Mouse (Mus musculus): ENCODE results near the gene Exd1.

Exd1 gene

DNA sequence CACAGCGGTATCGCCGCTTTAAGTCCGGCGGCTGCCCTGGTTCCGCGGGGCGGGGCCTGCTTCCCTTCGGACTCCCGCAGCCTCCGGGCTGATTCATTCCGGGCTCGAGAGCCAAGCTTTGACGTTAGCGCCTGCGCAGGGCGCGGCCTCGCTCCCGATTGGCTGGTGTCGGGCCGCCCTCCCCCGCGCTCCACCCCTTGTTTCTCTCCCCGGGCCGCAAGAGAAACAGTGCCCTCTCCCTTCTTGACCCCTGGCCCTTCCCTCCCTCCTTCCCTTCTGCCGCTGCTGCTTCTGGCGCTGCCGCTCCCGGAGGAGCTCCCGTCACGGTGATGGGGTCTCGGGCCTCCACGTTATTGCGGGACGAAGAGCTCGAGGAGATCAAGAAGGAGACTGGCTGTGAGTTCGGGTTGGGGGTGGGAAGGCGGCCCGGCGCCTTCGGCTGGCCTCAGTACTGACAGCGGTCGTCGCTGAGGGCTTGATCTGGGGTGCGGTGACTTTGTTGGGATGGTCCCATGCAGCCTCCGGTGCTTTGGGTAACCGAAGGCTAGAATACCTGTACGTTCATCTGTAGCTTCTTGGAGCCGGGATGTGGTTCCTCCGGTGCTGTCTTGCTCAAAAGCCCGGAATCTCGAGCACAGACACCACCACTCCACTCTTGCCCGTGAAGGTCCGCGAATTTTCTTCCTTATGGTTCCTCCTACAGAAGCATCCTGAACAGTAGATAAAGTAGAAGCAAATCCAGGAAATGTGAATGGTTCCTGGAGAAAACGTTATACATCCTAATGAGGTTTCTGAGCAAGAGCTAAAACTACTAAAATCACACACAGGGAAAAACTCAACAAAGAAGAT, at the start of gene Exd1, which contains the start of gene Chp1:
Gene Exd1 (minus strand): TSS at position 106 of the 849 bp plus-strand sequence.
Gene Chp1 (plus strand): TSS at position 176 of the 849 bp plus-strand sequence.
- WGBS, result under 1% methylated on average over 57 of the region's 57 CpGs

DNA sequence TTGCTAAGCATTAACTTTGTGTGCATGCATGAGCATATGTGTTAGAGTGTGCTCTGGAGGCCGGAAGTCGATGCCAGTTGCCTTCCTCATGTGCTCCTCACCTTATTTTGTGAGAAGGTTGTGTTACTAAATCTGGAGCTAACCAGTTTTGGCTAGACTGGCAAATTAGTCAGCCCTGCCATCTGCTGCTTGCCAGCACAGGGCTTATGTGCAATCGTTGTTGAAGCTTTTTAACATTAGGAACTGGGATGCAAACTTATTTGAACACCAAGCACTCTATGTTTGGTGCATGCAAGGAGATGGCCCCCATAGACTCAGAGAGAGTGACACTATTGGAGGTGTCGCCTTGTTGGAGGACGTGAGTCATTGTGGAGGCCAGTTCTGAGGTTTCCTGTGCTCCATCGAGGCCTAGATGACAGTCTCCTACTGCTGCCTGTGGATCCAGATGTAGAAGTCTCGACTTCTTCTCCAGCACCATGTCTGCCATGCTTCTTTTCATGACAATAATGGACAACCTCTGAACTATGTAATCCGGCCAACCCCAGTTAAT, 49.4 kb upstream of the Exd1 start:
- 52% methylated on average over 8 of the region's 8 CpGs for WGBS

DNA sequence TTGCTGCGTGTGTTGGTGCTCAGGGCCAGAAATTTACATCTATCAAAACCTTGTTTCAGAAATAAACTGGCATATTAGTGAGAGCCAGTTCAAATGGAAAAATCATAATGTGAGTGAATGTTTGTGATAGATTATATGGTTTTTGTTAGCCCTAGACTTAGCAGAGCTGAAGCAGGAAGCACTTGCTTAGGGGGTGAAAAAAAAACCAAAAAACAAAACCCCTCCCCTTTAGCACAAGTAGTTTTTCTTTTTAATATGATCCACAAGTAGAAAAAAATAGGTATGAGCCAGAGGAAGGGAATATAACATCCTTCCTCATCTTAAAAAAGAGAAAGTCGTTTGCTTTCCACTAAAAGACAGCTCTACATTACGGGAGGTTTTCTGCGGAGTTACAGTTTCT, 47.9 kb upstream of the Exd1 start:
- WGBS, result 13% methylated on average over 4 of the region's 4 CpGs

DNA sequence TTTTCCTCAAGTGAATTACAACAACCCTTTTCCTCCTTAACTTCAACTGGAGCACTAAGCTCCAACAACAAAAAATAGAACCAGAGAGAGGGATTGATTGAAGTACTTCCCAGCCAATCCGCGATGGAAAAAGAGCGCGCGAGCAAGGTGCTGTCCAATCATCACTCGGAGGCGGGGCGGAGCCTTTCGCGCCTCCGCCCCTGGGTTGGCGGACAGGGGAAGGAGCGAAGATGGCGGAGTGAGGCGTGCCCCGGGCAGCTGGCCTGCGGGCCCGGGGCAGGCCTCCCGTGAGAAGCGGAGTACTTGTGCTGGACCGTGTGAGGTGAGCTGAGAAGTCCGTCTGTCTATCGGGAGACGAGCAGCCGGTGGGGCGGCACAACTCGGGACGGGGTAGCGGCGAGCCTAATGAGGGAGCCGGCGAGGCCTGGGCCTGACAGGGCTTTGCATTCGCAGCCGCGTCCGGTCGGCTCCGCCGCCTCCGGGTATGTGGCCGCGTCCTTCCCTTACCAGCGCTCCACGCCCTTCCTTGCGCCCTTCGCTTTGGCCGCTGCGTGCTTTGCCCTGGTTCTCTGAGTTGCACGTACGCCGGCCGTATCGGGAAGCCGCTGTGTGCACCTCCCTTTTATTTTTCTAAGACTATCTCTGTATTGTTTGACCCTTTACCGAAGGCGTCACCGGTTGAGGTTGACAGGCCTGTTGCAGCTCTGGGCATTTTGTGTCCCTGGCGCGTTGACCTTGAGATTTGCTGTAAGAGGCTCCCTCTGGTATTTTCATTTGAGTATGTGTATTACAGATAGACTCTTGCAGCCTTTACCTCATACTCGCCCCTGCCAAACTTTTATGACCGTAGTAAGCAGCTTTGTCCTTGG, 46.9 kb upstream of the Exd1 start:
- under 1% methylated on average over 61 of the region's 61 CpGs for WGBS

DNA sequence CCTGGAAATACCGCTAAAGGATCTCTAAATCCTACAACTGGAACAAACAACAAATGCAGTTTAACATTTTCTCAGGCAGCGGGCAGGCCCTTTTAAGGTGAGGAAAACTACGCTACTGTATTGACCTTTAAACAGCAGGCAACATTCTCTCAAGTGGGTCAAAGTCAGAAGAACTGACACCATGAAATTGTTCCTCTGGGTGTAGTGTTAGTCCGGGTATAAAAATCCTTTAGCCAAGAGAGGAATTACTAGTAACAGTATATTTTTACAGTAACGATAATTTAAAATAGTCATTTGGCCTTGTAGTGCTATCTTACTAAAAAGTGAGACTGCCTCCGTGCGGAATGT, 46.3 kb upstream of the Exd1 start:
- 5% methylated on average over 7 of the region's 7 CpGs for WGBS

DNA sequence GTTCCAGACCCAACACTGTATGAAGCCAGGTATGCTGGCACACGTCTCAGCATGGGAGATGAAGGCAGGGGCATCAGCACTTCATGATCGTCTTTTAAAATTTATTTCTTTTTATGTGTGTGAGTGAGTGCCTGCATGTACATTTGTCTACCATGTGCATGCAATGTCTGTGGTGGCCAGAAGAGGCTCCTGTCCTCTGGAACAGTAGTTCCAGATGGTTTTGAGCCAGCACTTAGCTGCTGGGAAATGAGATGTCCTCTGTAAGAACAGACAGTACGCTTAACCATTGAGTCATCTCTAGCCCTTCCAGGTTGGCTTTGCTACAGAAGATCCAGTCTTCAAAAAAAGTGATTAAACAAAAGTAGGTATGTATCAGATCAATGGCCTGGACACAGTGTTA, 43.8 kb upstream of the Exd1 start:
- WGBS, result 86% methylated on average over 3 of the region's 3 CpGs

DNA sequence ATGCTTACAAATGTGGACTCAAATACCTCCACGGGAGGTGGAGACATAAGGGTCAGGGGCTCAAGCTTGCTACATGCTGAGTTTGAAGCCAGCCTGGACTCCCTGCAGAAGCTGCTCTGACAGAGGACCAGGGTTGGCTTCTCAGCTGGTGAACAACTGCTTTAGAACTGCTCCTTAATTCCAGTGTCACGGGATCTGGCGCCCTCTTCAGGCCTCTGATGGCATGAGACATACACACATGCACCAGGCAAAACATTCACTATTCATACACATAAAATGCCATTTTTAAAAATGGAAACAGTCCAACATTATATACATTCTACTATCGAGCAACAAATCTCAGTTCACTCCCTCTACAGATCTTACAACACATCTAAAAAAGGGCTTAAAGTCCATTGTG, 40.0 kb upstream of the Exd1 start:
- 22% methylated on average over 4 of the region's 4 CpGs for WGBS

DNA sequence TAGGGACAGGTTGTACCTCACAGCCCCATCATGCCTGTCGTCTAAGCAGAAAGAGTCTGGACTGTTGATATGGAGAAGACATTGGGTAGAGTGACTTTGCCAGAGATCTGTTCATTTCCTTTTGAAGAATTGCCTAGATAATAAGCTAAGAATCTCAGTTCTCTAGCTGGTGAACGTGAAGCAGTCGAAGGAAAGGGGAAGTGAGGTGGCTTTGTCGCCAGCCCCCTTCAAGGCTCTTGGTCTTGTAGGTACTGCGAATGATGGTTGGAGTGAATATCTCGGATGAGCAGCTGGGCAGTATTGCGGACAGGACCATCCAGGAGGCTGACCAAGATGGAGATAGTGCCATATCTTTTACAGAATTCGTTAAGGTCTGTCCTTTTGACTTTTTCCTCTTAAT, 36.9 kb upstream of the Exd1 start:
- WGBS, result 90% methylated on average over 8 of the region's 8 CpGs

DNA sequence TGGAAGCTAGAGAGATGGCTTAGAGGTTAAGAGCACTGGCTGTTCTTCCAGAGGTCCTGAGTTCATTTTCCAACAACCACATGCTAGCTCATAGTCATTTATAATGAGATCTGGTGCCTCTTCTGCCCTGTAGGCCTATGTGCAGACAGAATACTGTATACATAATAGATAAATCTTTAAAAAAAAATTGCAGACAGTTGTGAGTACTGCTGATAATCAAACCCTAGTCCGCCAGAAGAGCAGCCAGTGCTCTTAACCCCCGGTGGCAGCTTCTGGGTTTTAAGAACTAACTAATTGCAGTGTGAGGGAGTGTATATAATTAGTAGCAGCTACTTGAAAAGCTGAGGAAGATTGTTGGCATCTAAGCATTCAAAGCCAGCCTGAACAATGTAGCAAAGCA, 36.0 kb upstream of the Exd1 start:
- WGBS, result 47% methylated on average over 2 of the region's 2 CpGs

DNA sequence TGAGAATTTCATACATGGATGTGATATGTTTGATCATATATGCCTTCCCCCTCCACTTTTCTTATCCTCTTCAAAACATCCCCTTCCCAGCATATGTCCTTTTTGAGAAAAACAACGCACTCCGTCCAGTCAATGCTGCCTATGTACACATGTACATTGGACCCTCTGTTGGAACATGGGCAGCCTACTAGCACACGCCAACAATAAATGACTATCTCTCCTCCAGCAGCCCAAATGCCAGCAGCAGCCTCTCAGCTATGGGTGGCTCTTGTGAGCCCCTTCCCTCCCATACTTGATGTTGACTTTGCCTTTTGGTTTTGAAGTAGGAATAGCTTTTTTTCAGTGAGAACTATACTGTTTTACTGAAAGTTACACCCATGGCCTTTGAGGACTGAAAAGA, 34.1 kb upstream of the Exd1 start:
- WGBS, result 88% methylated on average over 3 of the region's 3 CpGs

DNA sequence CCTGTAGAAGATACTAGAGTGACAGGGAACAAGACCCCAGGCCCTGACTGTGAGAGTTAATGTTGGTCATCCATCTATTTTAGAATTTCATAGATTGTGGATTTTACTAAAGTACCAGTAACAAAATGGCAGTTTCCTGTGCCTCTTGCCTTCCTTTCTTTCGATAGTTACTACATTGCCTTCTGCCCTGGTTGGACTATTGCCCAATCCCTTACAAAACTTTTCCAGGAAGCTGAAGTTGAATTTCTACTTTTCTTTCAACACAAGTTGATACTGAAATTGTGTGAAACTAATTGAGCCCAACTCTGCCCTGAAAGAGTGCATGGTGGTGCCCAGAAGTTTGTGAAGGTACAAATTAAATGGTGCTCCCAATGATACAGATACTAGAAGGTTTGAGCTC, 25.0 kb upstream of the Exd1 start:
- whole genome bisulfite sequencing, result 43% methylated on average over 1 of the region's 1 CpGs

DNA sequence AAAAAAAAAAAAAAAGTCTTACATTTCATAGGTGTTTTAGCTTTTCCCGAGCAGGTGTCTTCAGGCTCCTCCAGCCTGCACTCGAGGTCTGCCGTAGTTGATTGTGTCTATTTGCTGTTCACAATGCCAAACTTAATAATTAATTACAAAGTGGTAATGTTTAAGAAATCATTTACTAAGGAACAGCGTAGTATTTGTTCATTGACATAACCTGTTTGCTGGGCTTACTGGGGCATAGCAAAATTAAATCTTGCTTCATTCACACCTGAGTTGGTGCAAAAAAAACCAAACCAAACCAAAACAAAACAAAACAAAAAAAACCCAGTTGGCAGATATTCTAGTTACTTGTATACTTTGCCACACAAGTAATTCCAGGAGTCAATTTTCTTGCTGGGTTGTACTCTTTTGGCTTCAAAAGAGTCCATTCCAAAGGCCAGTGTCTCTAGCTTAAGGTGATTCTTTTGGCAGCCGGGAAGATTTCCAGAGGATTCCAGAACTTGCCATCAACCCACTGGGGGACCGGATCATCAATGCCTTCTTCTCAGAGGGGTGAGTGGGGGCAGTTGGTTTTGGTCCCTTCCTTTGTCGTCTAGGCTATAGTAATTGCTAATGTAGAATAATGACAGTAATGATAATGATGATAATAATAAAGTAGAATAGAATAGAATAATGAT, 18.9 kb upstream of the Exd1 start:
- WGBS, result 93% methylated on average over 7 of the region's 7 CpGs

DNA sequence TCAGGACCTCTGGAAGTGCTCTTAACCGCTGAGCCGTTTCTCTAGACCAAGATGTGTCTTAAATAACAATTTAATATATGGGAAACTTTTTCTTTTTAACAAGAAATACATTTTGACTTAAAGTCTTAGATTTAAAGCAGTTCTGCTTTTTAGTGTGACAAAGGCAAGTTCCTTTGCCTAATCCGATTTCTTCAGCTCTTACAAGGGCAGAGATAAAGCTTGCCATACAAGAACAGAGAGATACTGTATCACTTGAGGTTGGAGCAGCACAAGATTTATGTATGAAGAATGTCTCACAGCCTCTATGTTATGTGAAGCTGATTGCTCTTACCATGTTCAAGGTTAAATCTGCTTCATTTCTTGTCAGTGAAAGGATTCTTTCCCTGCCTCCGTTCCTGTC, 17.9 kb upstream of the Exd1 start:
- WGBS, result 95% methylated on average over 4 of the region's 4 CpGs

DNA sequence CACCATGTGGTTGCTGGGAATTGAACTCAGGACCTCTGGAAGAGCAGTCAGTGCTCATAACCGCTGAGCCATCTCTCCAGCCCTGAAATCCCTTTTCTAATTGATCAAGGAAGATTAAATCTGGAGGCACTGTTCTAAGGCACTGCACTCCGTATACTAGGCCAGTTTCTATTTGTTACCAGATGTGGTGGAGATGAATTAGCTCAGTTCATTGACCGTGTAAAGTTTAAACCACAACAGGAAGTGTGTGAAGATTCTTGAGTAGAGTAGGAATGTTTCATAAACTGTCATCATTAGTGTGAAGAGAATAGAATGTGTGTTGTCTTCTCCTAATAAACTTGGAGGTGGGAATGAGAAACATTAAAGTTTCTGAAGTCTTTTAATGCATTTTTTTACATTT, 14.4 kb upstream of the Exd1 start:
- 85% methylated on average over 3 of the region's 3 CpGs for WGBS

DNA sequence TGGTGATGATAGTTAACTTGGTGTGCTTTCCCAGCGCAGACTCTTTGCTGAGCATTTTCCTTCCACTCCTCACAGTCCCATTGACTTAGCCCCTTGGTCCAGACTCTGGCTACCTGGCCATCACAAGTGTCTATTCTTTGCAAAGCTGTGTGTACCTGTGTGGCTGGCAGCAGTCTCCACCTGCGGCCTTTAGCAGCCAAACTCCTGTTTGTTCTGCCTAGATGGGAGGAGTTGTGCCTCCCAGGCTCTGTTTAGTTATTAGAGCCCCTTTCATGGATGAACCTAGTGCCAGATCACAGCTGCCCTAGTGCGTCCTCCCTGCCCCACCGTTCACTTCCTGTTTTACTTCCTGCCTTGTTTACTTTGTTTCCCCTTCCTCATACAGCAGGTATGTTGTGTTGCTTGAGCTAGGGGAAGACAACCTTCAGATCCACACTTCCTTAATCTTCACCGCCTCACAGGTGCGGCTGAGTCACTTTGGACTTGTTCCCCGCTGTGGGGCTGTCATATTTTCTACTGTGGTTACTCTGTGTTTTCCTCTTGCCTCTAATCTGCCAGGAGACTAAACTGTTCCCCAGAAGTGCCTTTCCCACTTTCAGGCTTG, 11.4 kb upstream of the Exd1 start:
- 69% methylated on average over 7 of the region's 7 CpGs for WGBS

DNA sequence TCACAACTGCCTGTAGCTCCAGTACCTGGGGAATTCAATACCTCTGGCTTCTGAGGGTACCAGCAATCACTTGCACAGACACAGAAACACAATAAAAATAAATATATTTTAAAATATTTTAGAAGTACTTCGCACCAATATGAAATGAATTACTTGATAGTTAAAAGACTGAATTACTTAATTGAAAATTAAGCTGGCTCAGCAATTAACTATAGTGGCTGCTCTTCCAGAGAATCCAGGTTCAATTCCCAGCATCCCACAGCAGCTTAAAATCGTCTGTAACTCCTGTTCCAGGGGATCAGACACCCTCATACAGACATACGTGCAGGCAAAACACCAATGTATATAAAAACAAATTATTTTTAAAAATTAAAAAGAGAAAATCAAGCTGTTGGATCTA, 10.6 kb upstream of the Exd1 start:
- whole genome bisulfite sequencing, result 93% methylated on average over 3 of the region's 3 CpGs

DNA sequence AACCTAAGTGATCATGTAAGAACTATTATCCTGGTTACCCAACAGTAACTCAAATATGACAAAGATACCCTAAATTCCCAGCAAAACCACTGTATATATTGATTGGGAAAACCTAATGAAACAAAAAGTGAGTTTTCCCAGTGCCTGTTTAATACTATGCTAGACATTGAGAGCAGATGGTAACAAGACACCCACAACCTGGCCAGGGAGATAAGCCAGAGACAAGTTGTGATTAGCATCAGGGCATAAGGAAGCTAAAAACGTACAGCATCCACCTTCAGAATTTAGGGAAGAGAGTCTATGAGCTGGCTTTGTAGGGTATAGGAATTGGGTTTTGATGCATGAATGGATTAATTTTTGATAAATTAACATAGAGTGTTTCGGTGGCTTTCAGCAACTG, 2.3 kb upstream of the Exd1 start:
- WGBS, result 57% methylated on average over 2 of the region's 2 CpGs

DNA sequence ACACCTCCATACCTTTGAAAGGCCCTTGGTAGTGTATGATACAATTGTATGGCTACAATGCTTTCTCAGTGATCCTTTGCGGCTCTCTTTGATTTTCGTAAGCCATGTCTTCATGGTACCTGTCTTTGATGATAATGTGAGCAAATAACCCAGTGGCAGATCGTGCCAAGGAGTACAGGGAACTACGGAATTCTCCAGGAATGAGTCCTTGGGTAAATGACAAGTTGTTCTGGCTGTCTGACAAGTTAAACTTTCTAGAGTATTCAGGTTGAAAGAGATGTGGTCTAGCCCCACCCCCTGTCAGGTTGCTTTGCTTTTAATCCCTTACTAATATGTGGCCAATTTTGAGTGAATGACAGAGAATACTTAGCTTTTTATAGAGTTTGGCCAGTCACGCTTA, 1.3 kb upstream of the Exd1 start:
- WGBS, result 59% methylated on average over 5 of the region's 5 CpGs

DNA sequence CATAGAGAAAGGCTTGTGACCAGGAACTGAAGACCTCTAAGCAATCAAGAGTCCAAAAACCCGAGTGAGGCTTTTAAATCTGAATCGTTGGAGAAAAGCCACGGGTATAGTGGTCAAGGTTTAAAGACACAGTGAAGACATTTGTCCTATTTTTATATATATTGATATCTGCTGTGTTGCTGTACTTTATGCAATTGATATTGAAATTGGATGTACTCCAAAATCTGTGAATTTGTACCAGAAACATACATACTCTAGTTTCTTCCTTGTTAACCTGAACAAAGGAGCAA, 889 bp upstream of the Exd1 start:
- 4% methylated on average over 3 of the region's 3 CpGs for WGBS

DNA sequence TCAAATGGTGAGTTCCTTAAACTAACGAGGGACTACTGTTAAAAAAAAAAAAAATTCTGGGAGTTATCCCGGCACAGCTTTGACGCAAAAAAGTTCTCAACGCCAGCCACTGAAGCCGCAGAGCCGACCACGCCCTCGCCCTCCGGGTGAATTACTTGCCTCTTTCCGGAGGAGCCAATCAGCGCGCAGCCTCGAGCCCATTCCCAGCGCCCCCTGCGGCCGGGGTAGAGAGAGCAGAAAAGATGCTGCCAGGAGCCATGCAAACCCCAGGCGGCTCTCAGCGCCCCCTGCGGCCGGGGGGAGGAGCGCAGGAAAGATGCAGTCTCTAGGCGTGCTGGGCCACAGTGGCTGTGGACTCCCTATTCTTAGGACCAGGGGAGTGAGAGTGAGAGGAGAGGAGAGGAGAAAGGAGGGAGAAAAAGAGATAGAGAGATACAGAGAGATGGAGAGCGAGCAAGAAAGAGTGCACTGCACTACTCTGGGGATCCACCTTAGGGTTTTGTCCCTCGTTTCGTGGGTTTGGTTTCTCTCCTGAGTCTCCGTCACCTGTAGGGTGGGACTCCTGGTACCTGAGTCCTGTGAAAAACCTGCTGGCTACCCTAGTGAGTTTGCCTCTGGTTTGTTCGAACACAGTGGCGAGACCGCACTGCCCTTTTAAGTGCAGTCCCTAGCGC, 442 bp downstream of the Exd1 start:
- under 1% methylated on average over 30 of the region's 30 CpGs for WGBS

DNA sequence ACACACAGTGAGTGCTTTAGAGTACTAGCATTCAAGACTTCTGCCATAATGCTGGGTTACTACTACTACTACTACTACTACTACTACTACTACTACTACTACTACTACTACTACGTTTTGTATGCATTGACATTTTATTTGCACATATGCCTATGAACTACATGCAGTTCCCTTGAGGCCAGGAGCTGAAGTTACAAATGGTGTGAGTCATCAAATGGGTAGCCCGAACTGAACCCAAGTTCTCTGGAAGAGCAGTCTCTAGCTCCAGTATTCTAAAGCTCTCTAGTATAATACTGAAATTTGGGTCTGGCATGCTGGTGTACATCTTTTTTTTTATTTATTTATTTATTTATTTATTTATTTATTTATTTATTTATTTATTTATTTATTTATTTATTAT, 3.8 kb downstream of the Exd1 start:
- WGBS, result 68% methylated on average over 2 of the region's 2 CpGs

Data from cerebral cortex, adult 2 months (tissue).